Mouse (Mus musculus) stomach, embryonic 14.5 days (tissue): Measurements from ENCODE around the gene Plpp7. TPM values are rescaled to one million over a fixed set of nuclear protein-coding genes. Genes with fewer than 3 reads are reported as not detected.

Experiments used
- microRNA-seq: library from miRNA; unstranded; fragments of <30 nt; microRNA quantifications from one replicate; pipeline ENCODE4, GENCODE M21; 2016
- polyA plus RNA-seq: library from polyadenylated mRNA; unstranded; fragments of >200 nt; fragmentation: Nextera tagmentation; extraction: Ambion mirVana; gene quantifications from 2 replicates; pipeline ENCODE4 v1.2.1, GENCODE M21; 2014

Plpp7 gene
- polyA plus RNA-seq, 1 experiment from 2014 or later = 3.3 TPM

Small RNAs within 50 kb of the gene (microRNA-seq; reads per million reads assigned to microRNA genes)
- gene Mir7674 = 0.78 reads per million

Other genes with a start within 250 kb of the Plpp7 start
- gene Fibcd1, start 249.5 kb upstream of the Plpp7 start, polyA plus RNA-seq = 0.10 TPM in 1 of 2 replicates, not detected in the other
- gene Lamc3, start 208.2 kb upstream of the Plpp7 start, polyA plus RNA-seq = 0.36 and 0.49 TPM in 2 replicates
- gene Aif1l, start 145.4 kb upstream of the Plpp7 start, polyA plus RNA-seq = 18.2 and 21.4 TPM in 2 replicates
- gene Nup214, start 121.1 kb upstream of the Plpp7 start, polyA plus RNA-seq = 83.8 and 93.9 TPM in 2 replicates
- 1.2 and 1.5 TPM in 2 replicates for gene Fam78a, start 10.7 kb upstream of the Plpp7 start, polyA plus RNA-seq
- gene Prrc2b, start 55.6 kb downstream of the Plpp7 start, polyA plus RNA-seq = 54.2 and 59.8 TPM in 2 replicates
- 28.2 TPM in 2 replicates for gene Pomt1, start 141.1 kb downstream of the Plpp7 start, polyA plus RNA-seq
- gene Uck1, start 164.6 kb downstream of the Plpp7 start, polyA plus RNA-seq = 64.7 and 65.3 TPM in 2 replicates
- 23.1 and 24.3 TPM in 2 replicates for gene Golga2, start 191.9 kb downstream of the Plpp7 start, polyA plus RNA-seq
- 137 and 143 TPM in 2 replicates for gene Swi5, start 192.5 kb downstream of the Plpp7 start, polyA plus RNA-seq